Mouse (Mus musculus) G1E (cell line): ENCODE measurements around the gene Cyb5rl. TPM values are rescaled to one million over a fixed set of nuclear protein-coding genes. Genes with fewer than 3 reads are reported as not detected.

Experiments used
- ATAC-seq: 2 replicates; pipeline ENCODE4 v1.8.0; 2016; ENCODE audit warnings: mild to moderate bottlenecking; ENCODE audit not compliant: insufficient number of reproducible peaks, poor library complexity, low FRiP score, severe bottlenecking; ENCODE audit errors: extremely low read depth
- DNase-seq: peaks from one replicate; pipeline ENCODE4 v3.0.0; 2012; ENCODE audit warnings: low spot score
- H3K27me3 ChIP-seq: 2 replicates; pipeline ENCODE4 v1.6.1; 2012; ENCODE audit warnings: mild to moderate bottlenecking, low read length, inconsistent platforms; ENCODE audit not compliant: insufficient read depth
- H3K36me3 ChIP-seq: replicated peaks from 2 replicates; pipeline ENCODE3; 2012; ENCODE audit warnings: mild to moderate bottlenecking, inconsistent platforms
- H3K4me1 ChIP-seq: 2 replicates; pipeline ENCODE4 v1.6.1; 2012; ENCODE audit warnings: low read depth, low read length, inconsistent platforms, mixed read lengths; ENCODE audit not compliant: insufficient read depth
- H3K4me3 ChIP-seq: 2 replicates; pipeline ENCODE4 v1.5.1; 2012; ENCODE audit warnings: low read depth, mild to moderate bottlenecking, inconsistent platforms, low read length, moderate library complexity, mixed read lengths
- H3K9me3 ChIP-seq: replicated peaks from 2 replicates; pipeline ENCODE4 v1.6.1; 2012; ENCODE audit warnings: inconsistent platforms
- CTCF ChIP-seq: IDR thresholded peaks from 2 replicates; pipeline ENCODE4 v1.5.1; 2012; ENCODE audit warnings: low read depth, low read length, inconsistent platforms, mixed read lengths
- GATA1 ChIP-seq: IDR thresholded peaks from 2 replicates; pipeline ENCODE4 v1.6.1; 2012; ENCODE audit warnings: borderline replicate concordance, low read length, inconsistent platforms, mixed read lengths
- GATA2 ChIP-seq: IDR thresholded peaks from 2 replicates; pipeline ENCODE4 v1.6.1; 2012; ENCODE audit warnings: low read depth, low read length, inconsistent platforms, borderline replicate concordance
- POLR2AphosphoS5 ChIP-seq: IDR thresholded peaks from 2 replicates; pipeline ENCODE4 v1.6.1; 2012; ENCODE audit warnings: low read depth, low read length, inconsistent platforms; ENCODE audit not compliant: insufficient replicate concordance
- TAL1 ChIP-seq: conservative IDR thresholded peaks from 2 replicates; pipeline ENCODE4 v1.6.1; 2012; ENCODE audit warnings: low read depth, low read length, inconsistent platforms, mixed read lengths
- polyA plus RNA-seq: library from polyadenylated mRNA; stranded (reverse); fragments of >175 nt; gene quantifications from 2 replicates; pipeline ENCODE4 v1.2.3, GENCODE M21; 2012
- total RNA-seq, 2 experiments: library from RNA; stranded (forward) in 1 of 2; stranded (reverse) in 1 of 2; fragments of 200-1000 nt in 1 of 2; fragments of >200 nt in 1 of 2; fragmentation: Nextera tagmentation in 1 of 2; gene quantifications; 2 replicates each; pipeline ENCODE4 v1.2.3; 2014 to 2017

Cyb5rl gene
- total and polyA plus RNA-seq, 3 experiments, result 3.8 to 5.3 (median 5.2) TPM

DNA sequence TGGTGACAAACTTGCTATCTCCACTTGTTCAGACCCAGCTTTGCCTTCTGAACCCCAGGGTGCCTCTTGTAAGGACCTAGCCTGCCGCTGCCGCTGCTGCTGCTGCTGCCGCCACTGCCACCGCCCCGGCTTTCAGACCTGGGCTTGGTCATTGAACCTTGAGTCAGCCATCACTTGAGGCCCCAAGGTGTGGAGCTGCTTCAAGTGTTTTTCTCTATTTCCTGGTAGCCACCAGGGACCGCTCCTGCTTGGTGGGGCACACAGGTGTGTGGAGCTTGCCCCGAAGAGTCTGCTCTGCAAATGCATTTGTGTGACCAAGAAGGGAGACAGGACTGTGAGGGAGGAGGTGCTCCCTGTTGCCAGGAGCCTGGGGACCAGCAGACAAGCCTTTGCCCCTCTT is 41.9 kb upstream of the Cyb5rl start:
- H3K4me1 ChIP-seq, result peaks cover 28% of the 10 kb centered on the region
- ATAC-seq (no peak), DNase-seq (no peak)
- H3K27me3 ChIP-seq, result no peaks in the 10 kb centered on the region
- H3K9me3 ChIP-seq, result no peaks in the 10 kb centered on the region
- TF ChIP-seq POLR2AphosphoS5 (no peak), TAL1 (no peak), GATA2 (no peak), GATA1 (no peak), CTCF (no peak)
- H3K4me3 ChIP-seq, result no peak overlapping the region
- H3K36me3 ChIP-seq, result peaks cover 99% of the 10 kb centered on the region

DNA sequence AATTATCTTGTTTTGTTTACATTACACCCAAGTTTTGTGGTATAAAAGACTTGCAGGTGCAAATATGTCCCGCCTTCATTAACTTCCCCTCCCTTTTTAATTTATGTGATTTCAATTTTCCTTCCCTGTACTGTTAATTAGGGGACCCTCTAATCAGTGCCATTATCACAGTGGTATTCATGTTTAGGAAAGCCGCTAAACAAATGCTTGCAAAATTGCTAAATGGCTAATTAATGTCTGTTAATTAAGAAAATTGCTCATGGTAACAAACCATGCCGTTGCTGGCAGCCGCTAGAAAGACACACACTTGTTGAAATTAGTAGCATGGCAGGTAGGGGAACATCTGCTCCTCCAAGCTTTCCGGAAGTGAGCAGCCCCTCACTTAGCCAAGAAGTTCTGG is 41.4 kb upstream of the Cyb5rl start:
- TF ChIP-seq TAL1, result no peak
- TF ChIP-seq GATA1, result no peak
- TF ChIP-seq CTCF, result no peak
- no peak for TF ChIP-seq POLR2AphosphoS5
- no peak for TF ChIP-seq GATA2
- Histone ChIP-seq H3K36me3 (peaks cover 99% of the 10 kb centered on the region), H3K4me3 (no peak overlapping the region), H3K27me3 (no peaks in the 10 kb centered on the region), H3K9me3 (no peaks in the 10 kb centered on the region), H3K4me1 (peaks cover 28% of the 10 kb centered on the region)
- no peak for ATAC-seq
- DNase-seq, result no peak

DNA sequence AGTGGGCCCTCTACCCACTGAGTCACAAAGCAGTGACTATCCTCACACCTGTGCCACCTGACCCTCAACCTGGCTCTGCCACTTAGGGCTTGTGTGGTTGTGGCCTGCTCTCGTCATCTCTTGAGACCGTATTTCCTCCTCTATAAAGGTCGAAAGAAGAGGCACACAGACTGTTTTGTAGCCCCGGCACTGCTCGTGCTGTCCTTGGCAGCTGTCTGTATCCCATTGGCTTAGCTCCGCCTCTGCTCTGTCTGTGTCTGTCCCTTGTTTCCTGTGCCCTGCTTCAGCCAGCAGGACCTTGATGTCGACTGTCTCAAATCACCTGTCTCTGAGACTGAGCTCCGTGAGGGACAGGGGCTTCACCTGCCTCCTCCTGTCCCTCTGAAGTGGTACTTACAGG is 40.3 kb upstream of the Cyb5rl start:
- Histone ChIP-seq H3K9me3 (no peaks in the 10 kb centered on the region), H3K27me3 (no peaks in the 10 kb centered on the region), H3K36me3 (peaks cover 99% of the 10 kb centered on the region), H3K4me3 (no peak overlapping the region), H3K4me1 (peaks cover 26% of the 10 kb centered on the region)
- TF ChIP-seq CTCF (no peak), TAL1 (no peak), GATA2 (no peak), POLR2AphosphoS5 (no peak), GATA1 (no peak)
- no peak for DNase-seq
- no peak for ATAC-seq

DNA sequence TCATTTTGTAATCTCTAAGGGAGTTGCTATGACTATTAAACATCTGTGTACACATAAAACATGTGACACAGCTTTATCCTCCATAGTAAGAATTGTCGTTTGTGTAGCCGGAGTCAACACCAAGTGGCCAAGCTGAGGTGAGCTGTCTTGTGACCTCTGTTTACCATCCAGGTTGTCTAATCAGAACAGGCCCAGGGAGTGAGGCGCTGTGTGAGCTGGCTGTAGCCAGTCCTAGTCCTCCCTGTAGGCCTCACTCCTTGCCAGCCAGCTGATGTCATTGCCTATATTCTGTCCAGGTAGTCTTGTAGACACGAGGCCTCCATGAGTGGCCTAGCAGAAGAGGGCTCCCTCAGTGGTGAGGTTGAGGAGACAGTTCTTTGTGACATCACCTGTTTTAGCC is 31.1 kb upstream of the Cyb5rl start:
- Histone ChIP-seq H3K4me3 (no peak overlapping the region), H3K27me3 (no peaks in the 10 kb centered on the region), H3K36me3 (peaks cover 98% of the 10 kb centered on the region), H3K4me1 (peaks cover 13% of the 10 kb centered on the region), H3K9me3 (no peaks in the 10 kb centered on the region)
- TF ChIP-seq POLR2AphosphoS5 (no peak), GATA2 (no peak), GATA1 (no peak), CTCF (no peak), TAL1 (no peak)
- DNase-seq, result no peak
- no peak for ATAC-seq

DNA sequence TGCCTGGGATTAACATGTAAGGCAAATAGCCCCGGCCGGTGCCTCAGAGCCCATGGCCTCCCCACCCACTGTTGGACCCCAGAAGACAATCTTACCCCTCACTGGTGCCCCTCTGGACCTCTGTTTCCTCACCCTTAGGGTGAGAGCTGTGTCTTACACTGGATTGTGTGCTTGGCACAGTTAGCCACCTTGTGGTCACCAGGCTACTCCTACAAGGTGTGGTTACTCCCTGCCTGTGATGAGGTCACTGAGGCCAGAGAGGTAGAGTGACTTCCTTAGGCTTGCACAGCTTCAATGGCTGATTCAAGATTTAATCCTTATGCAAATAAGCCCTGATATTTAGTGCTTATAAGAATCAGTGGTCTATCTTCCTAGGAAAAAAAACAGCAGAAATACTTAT is 29.8 kb upstream of the Cyb5rl start:
- Histone ChIP-seq H3K36me3 (peaks cover 98% of the 10 kb centered on the region), H3K27me3 (no peaks in the 10 kb centered on the region)

DNA sequence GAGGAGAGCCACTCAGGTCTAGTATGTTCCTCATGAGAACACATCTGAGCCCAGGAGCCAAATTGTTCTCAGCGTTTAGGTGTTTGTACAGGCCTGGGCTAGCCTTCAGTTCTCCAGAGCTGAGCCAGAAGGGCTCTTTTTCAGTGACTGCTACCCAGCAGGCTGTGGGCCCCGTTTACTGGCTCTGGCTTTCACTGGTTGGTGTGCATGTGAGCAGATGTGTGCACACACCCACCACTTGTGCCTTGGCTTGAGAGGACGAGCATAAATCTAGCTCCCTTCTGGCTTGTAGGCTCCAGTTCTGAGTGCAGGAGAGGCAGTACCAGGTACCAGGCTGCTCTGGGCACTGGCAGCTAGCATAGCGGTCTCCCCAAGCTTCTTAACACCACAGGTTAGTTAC is 28.5 kb upstream of the Cyb5rl start:
- H3K4me1 ChIP-seq, result peaks cover 15% of the 10 kb centered on the region
- no peak overlapping the region for H3K4me3 ChIP-seq
- H3K27me3 ChIP-seq, result no peaks in the 10 kb centered on the region
- no peak for ATAC-seq
- no peak for DNase-seq
- TF ChIP-seq GATA2 (no peak), TAL1 (no peak), GATA1 (no peak), POLR2AphosphoS5 (no peak), CTCF (no peak)
- no peaks in the 10 kb centered on the region for H3K9me3 ChIP-seq
- peaks cover 97% of the 10 kb centered on the region for H3K36me3 ChIP-seq

More for the DNA sequence above, 29.8 kb upstream of the Cyb5rl start:
- TF ChIP-seq GATA2 (no peak), TAL1 (no peak), POLR2AphosphoS5 (no peak), GATA1 (no peak)
- Histone ChIP-seq H3K4me1 (peaks cover 15% of the 10 kb centered on the region), H3K9me3 (no peaks in the 10 kb centered on the region), H3K4me3 (no peak overlapping the region)
- ATAC-seq (no peak), DNase-seq (no peak)

DNA sequence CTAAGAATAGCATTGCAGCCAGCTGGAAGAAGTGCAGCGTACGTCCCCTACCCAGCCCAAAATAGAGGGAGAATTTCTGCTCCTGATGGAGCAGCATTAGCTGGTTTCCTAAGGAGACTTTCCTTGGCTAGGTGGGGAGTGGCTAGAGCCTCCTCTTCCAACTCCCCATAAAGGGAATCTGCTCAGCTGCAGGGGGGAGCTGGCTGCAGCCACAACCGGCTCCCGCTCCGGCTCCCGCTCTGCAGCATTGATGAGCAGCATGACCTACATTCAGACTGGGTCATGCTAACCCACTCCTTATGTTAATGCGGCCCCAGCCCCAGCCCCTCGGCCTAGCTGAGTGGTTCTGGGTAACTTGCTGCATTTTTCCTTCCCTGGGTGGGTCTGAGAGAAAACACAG is 27.5 kb upstream of the Cyb5rl start:
- Histone ChIP-seq H3K36me3 (peaks cover 97% of the 10 kb centered on the region), H3K27me3 (no peaks in the 10 kb centered on the region), H3K9me3 (no peaks in the 10 kb centered on the region), H3K4me3 (no peak overlapping the region), H3K4me1 (peaks cover 15% of the 10 kb centered on the region)
- ATAC-seq (no peak), DNase-seq (no peak)
- TF ChIP-seq GATA2 (no peak), CTCF (no peak), GATA1 (no peak), TAL1 (no peak), POLR2AphosphoS5 (no peak)
